Mouse (Mus musculus) hematopoietic stem cell, adult 5-6 weeks (primary cell): ENCODE measurements around the gene Ddi1. TPM values are rescaled to one million over a fixed set of nuclear protein-coding genes. Genes with fewer than 3 reads are reported as not detected.
"Not testable (repeated sequence)": the region's sequence is repeated elsewhere in the genome, so short reads cannot be mapped to it uniquely, and the experiment has no call there.

Experiments
- ATAC-seq, 2 experiments: fragments of 125-278 bp in 1 of 2; replicated peaks in 1 of 2; 2 replicates each; pipeline ENCODE4 v1.8.0; 2016 to 2017; ENCODE audit warnings: inconsistent platforms in 2 of 2, mild to moderate bottlenecking in 2 of 2, moderate number of reproducible peaks in 2 of 2, low read depth in 1 of 2, moderate TSS enrichment in 1 of 2; ENCODE audit not compliant: low FRiP score in 2 of 2, poor library complexity in 2 of 2, severe bottlenecking in 2 of 2, insufficient read depth in 1 of 2, low TSS enrichment in 1 of 2
- total RNA-seq: library from RNA; stranded (forward); fragments of 172-1452, 232-1000 nt; gene quantifications from 2 replicates; pipeline ENCODE4 v1.2.3, GENCODE M21; 2017

Gene Ddi1
- 0.19 TPM in 1 of 2 replicates, not detected in the other for total RNA-seq

- ATAC-seq, result no peak
Measured at GRCm38 (mm10) chr9:6269796-6270280, at the start of gene Ddi1. TSS of gene Ddi1 (minus strand) at chr9:6269846.

- ATAC-seq, result no peak
Measured at GRCm38 (mm10) chr9:6317114-6317513, 47.5 kb upstream of the Ddi1 start.

GRCm38 (mm10) chr9:6305847-6306246, 36.2 kb upstream of the Ddi1 start:
- ATAC-seq, result no peak

GRCm38 (mm10) chr9:6304590-6304989, 34.9 kb upstream of the Ddi1 start:
- ATAC-seq, result no peak

GRCm38 (mm10) chr9:6302050-6302449, 32.4 kb upstream of the Ddi1 start:
- ATAC-seq, result no peak

- no peak for ATAC-seq
Measured at GRCm38 (mm10) chr9:6298547-6298946, 28.9 kb upstream of the Ddi1 start.

GRCm38 (mm10) chr9:6289211-6289696, 19.6 kb upstream of the Ddi1 start:
- ATAC-seq, result no peak

- ATAC-seq, result no peak
Measured at GRCm38 (mm10) chr9:6286770-6287169, 17.1 kb upstream of the Ddi1 start.

GRCm38 (mm10) chr9:6277526-6277925, 7.9 kb upstream of the Ddi1 start:
- no peak; a peak in 1 of 4 replicates for ATAC-seq

- no peak for ATAC-seq
Measured at GRCm38 (mm10) chr9:6276395-6276794, 6.7 kb upstream of the Ddi1 start.

GRCm38 (mm10) chr9:6264820-6265219, 4.8 kb downstream of the Ddi1 start:
- no peak for ATAC-seq

- ATAC-seq, result no peak
Measured at GRCm38 (mm10) chr9:6257072-6257471, 12.6 kb downstream of the Ddi1 start.

GRCm38 (mm10) chr9:6251990-6252389, 17.7 kb downstream of the Ddi1 start:
- no peak for ATAC-seq

GRCm38 (mm10) chr9:6250320-6250719, 19.3 kb downstream of the Ddi1 start:
- ATAC-seq, result no peak

GRCm38 (mm10) chr9:6235982-6236381, 33.7 kb downstream of the Ddi1 start:
- ATAC-seq, result not testable (repeated sequence)

GRCm38 (mm10) chr9:6217505-6217904, 52.1 kb downstream of the Ddi1 start:
- no peak for ATAC-seq

GRCm38 (mm10) chr9:6212862-6213261, 56.8 kb downstream of the Ddi1 start:
- ATAC-seq, result no peak
